Mouse (Mus musculus): Measurements from ENCODE around the gene Rbm15.

- TF ChIP-seq POLR2A (IDR thresholded peaks at IDR 0.05; ENCODE audit: extremely low read depth, insufficient read depth, low read length) (no peak), CTCF (IDR thresholded peaks at IDR 0.05; ENCODE audit: low read depth, low read length) (no peak)
These were observed 37.7 kb downstream of the Rbm15 start for GRCm38 (mm10) chr3:107295672-107296360.
